In genomic region chr1:168383832-168384593, GRCm38 (mm10) we compare ENCODE assay signal across 8 mouse cellular contexts. TPM values are rescaled to one million over a fixed set of nuclear protein-coding genes. Genes with fewer than 3 reads are reported as not detected.
DNase-seq lines count a peak whose midpoint lies in the region; ATAC-seq lines count a peak whose summit lies in the region.

No protein-coding gene starts in this region.

- H3K9ac ChIP-seq in heart, embryonic 11.5 days (ENCODE audit: low read depth, low read length): no peak overlapping the region
- H3K9ac ChIP-seq in hindbrain, embryonic 16.5 days (ENCODE audit: low read depth, low read length): no peak overlapping the region
- H3K9ac ChIP-seq in midbrain, embryonic 11.5 days (ENCODE audit: low read length): peak overlapping the region; percentile 36; the same call in 1 of the 2 replicates

- 46% methylated on average over 5 of the region's 5 CpGs for WGBS in heart, embryonic 11.5 days (ENCODE audit: insufficient replicate concordance)
- 10% methylated on average over 5 of the region's 5 CpGs for WGBS in embryonic facial prominence, embryonic 10.5 days
- 34% methylated on average over 5 of the region's 5 CpGs for WGBS in hindbrain, embryonic 16.5 days
- WGBS in midbrain, embryonic 11.5 days: 12% methylated on average over 5 of the region's 5 CpGs

- H3K27me3 ChIP-seq in heart, embryonic 11.5 days (ENCODE audit: control insufficient read depth, insufficient read depth, low read length): no peaks in the 10 kb centered on the region
- H3K27me3 ChIP-seq in embryonic facial prominence, embryonic 10.5 days (replicated peaks; ENCODE audit: low read depth, poor library complexity, severe bottlenecking): no peaks in the 10 kb centered on the region
- H3K27me3 ChIP-seq in hindbrain, embryonic 16.5 days (replicated peaks; ENCODE audit: control insufficient read depth, insufficient read depth, low read length): no peaks in the 10 kb centered on the region
- no peaks in the 10 kb centered on the region for H3K27me3 ChIP-seq in midbrain, embryonic 11.5 days (ENCODE audit: control insufficient read depth, insufficient read depth, low read length)

- H3K4me2 ChIP-seq in heart, embryonic 11.5 days: no peak overlapping the region
- no peak overlapping the region for H3K4me2 ChIP-seq in hindbrain, embryonic 16.5 days (ENCODE audit: low read length)
- peak overlapping the region; percentile 4; the same call in 1 of the 2 replicates for H3K4me2 ChIP-seq in midbrain, embryonic 11.5 days

- H3K4me3 ChIP-seq in heart, embryonic 11.5 days (ENCODE audit: low read depth, low read length): no peak overlapping the region
- peak overlapping the region; percentile 36; the same call in 1 of the 2 replicates for H3K4me3 ChIP-seq in embryonic facial prominence, embryonic 10.5 days
- H3K4me3 ChIP-seq in hindbrain, embryonic 16.5 days (ENCODE audit: low read length): no peak overlapping the region
- H3K4me3 ChIP-seq in midbrain, embryonic 11.5 days (ENCODE audit: low read depth, low read length): no peak overlapping the region

- no peaks in the 10 kb centered on the region for H3K9me3 ChIP-seq in heart, embryonic 11.5 days (replicated peaks; ENCODE audit: control insufficient read depth, low read length)
- H3K9me3 ChIP-seq in embryonic facial prominence, embryonic 10.5 days: no peaks in the 10 kb centered on the region
- H3K9me3 ChIP-seq in hindbrain, embryonic 16.5 days (ENCODE audit: control insufficient read depth, low read length): no peaks in the 10 kb centered on the region
- no peaks in the 10 kb centered on the region for H3K9me3 ChIP-seq in midbrain, embryonic 11.5 days (ENCODE audit: control insufficient read depth, low read length)

- peak overlapping the region; percentile 89 for H3K27ac ChIP-seq in heart, embryonic 11.5 days (ENCODE audit: low read depth, low read length)
- peak overlapping the region; percentile 89 for H3K27ac ChIP-seq in embryonic facial prominence, embryonic 10.5 days (replicated peaks)
- H3K27ac ChIP-seq in hindbrain, embryonic 16.5 days (ENCODE audit: low read depth, low read length): peak overlapping the region; percentile 52
- peak overlapping the region; percentile 67; the same call in 1 of the 2 replicates for H3K27ac ChIP-seq in midbrain, embryonic 11.5 days (ENCODE audit: low read depth, low read length)

- peaks cover 68% of the 10 kb centered on the region for H3K4me1 ChIP-seq in heart, embryonic 11.5 days (ENCODE audit: control insufficient read depth, insufficient read depth, low read length)
- peaks cover 88% of the 10 kb centered on the region for H3K4me1 ChIP-seq in embryonic facial prominence, embryonic 10.5 days
- H3K4me1 ChIP-seq in hindbrain, embryonic 16.5 days (ENCODE audit: control insufficient read depth, insufficient read depth, low read depth, low read length): peaks cover 47% of the 10 kb centered on the region
- H3K4me1 ChIP-seq in midbrain, embryonic 11.5 days (ENCODE audit: control insufficient read depth, insufficient read depth, low read length): peaks cover 53% of the 10 kb centered on the region

- no peaks in the 10 kb centered on the region for H3K36me3 ChIP-seq in heart, embryonic 11.5 days (ENCODE audit: control insufficient read depth, insufficient read depth, low read length)
- H3K36me3 ChIP-seq in embryonic facial prominence, embryonic 10.5 days (replicated peaks): peaks cover 12% of the 10 kb centered on the region
- H3K36me3 ChIP-seq in hindbrain, embryonic 16.5 days (ENCODE audit: control insufficient read depth, insufficient read depth, low read length): no peaks in the 10 kb centered on the region
- no peaks in the 10 kb centered on the region for H3K36me3 ChIP-seq in midbrain, embryonic 11.5 days (ENCODE audit: control insufficient read depth, insufficient read depth, low read length)

- no peak for ATAC-seq in heart, embryonic 11.5 days (replicated peaks; ENCODE audit: insufficient number of reproducible peaks, low FRiP score, low TSS enrichment)
- peak; percentile 81 for ATAC-seq in hindbrain, embryonic 16.5 days
- ATAC-seq in midbrain, embryonic 11.5 days (ENCODE audit: low FRiP score): peak; percentile 52
- no peak for ATAC-seq in monocyte, adult 5-6 weeks (replicated peaks; ENCODE audit: insufficient number of reproducible peaks, low FRiP score, low TSS enrichment, poor library complexity, severe bottlenecking)

- DNase-seq in heart, adult 8-10 months (ENCODE audit: low spot score): no peak
- peak; percentile 64 for DNase-seq in embryonic facial prominence, embryonic 10.5 days (ENCODE audit: low spot score)
- DNase-seq in midbrain, embryonic 11.5 days (ENCODE audit: low spot score, missing footprints): no peak
- DNase-seq in frontal cortex, adult 2 months (ENCODE audit: extremely low spot score in 1 of 2, low spot score in 1 of 2): no peak
- no peak for DNase-seq in spleen, postnatal 4 days (ENCODE audit: low spot score in 2 of 2)

RNA-seq across cellular contexts. Expression of gene Pbx1, which starts 48.1 kb away (rescaled TPM):
- polyA plus RNA-seq in heart, embryonic 11.5 days (2014; fragmentation: Nextera tagmentation; extraction: Ambion mirVana): 25.0 and 33.5 TPM in 2 replicates
- total RNA-seq in heart, adult 8-10 months (2022): 10 to 100 TPM; 48.1 to 60.7 (median 56.2) TPM
- 37.2 and 41.6 TPM in 2 replicates for polyA plus RNA-seq in embryonic facial prominence, embryonic 10.5 days (2016; fragmentation: Nextera tagmentation; extraction: Ambion mirVana)
- 36.0 and 38.9 TPM in 2 replicates for polyA plus RNA-seq in hindbrain, embryonic 16.5 days (2015; fragmentation: Nextera tagmentation; extraction: Ambion mirVana)
- polyA plus RNA-seq in midbrain, embryonic 11.5 days (2014; fragmentation: Nextera tagmentation; extraction: Ambion mirVana): 49.3 and 57.3 TPM in 2 replicates
- 5.0 to 7.4 TPM (median 5.4 TPM) in 3 replicates for total RNA-seq in monocyte, adult 5-6 weeks (2017)
- polyA plus RNA-seq in frontal cortex, adult 2 months (2012; rRNA removed): 125 and 130 TPM in 2 replicates

Comparison
In these comparisons a context has a peak if more than half of its experiments do, and no peak if none do; other contexts are left out.
1. ATAC-seq: peak in hindbrain, embryonic 16.5 days (single experiment) and midbrain, embryonic 11.5 days (single experiment); none in heart, embryonic 11.5 days (single experiment) and monocyte, adult 5-6 weeks (single experiment).
2. Peak in every context shown above with its lines, with median percentiles within 50 percentile points of each other: H3K27ac ChIP-seq.